Mouse (Mus musculus): ENCODE results near the gene Hdac4.

GRCm38 (mm10) chr1:92059571-92059970 lies 135.9 kb downstream of the Hdac4 start:
- TF ChIP-seq POLR2A (IDR thresholded peaks at IDR 0.05; ENCODE audit: borderline replicate concordance, control insufficient read depth, low read depth, low read length) (no peak), CTCF (IDR thresholded peaks at IDR 0.05; ENCODE audit: control insufficient read depth, insufficient read depth, low read length) (no peak)

All from bone marrow, adult 2 months (tissue).